Mouse (Mus musculus) liver, postnatal 0 days (tissue): ENCODE results near the gene Ap3d1. TPM values are rescaled to one million over a fixed set of nuclear protein-coding genes. Genes with fewer than 3 reads are reported as not detected.
A peak's percentile ranks its signal among the peaks of the same experiment; 100 is the strongest.

Experiments
- ATAC-seq: fragments of 200-750 bp; cut with Nextera tagmentation; 2 replicates; pipeline ENCODE4 v1.8.0; 2017; ENCODE audit warnings: mild to moderate bottlenecking, moderate library complexity
- DNase-seq: peaks from one replicate; pipeline ENCODE4 v3.0.0-alpha.2; 2016
- H3K27ac ChIP-seq: fragments of 300-500 bp; sonication (generic); 2 replicates; pipeline ENCODE4 v1.5.1; 2014; ENCODE audit warnings: antibody characterized with exemption, moderate library complexity, mild to moderate bottlenecking, low read depth
- H3K27me3 ChIP-seq: fragments of 300-500 bp; sonication (generic); 2 replicates; pipeline ENCODE4 v1.6.1; 2014; ENCODE audit warnings: low read length, control low read depth, mixed read lengths; ENCODE audit not compliant: insufficient read depth
- H3K36me3 ChIP-seq: fragments of 300-500 bp; sonication (generic); replicated peaks from 2 replicates; pipeline ENCODE4 v1.6.1; 2014; ENCODE audit warnings: mild to moderate bottlenecking, control low read depth, low read length, moderate library complexity, mixed read lengths; ENCODE audit not compliant: insufficient read depth
- H3K4me1 ChIP-seq: fragments of 300-500 bp; sonication (generic); 2 replicates; pipeline ENCODE4 v1.6.1; 2014; ENCODE audit warnings: antibody characterized with exemption, mild to moderate bottlenecking, control low read depth; ENCODE audit not compliant: insufficient read depth
- H3K4me2 ChIP-seq: fragments of 300-500 bp; sonication (generic); 2 replicates; pipeline ENCODE4 v1.6.1; 2014; ENCODE audit warnings: low read depth, mild to moderate bottlenecking, low read length, moderate library complexity, mixed read lengths
- H3K4me3 ChIP-seq: fragments of 300-500 bp; sonication (generic); 2 replicates; pipeline ENCODE4 v1.5.1; 2014; ENCODE audit warnings: low read depth, low read length
- H3K9ac ChIP-seq: fragments of 300-500 bp; sonication (generic); replicated peaks from 2 replicates; pipeline ENCODE4 v1.6.1; 2014; ENCODE audit warnings: mild to moderate bottlenecking, moderate library complexity
- H3K9me3 ChIP-seq: fragments of 300-500 bp; sonication (generic); 2 replicates; pipeline ENCODE4 v1.6.1; 2016; ENCODE audit warnings: mild to moderate bottlenecking, control low read depth, low read length, mixed read lengths
- CTCF ChIP-seq: sonication (generic); IDR thresholded peaks from 2 replicates; pipeline ENCODE4 v1.5.1; 2016; ENCODE audit warnings: antibody characterized with exemption, low read depth
- EP300 ChIP-seq: IDR thresholded peaks from 2 replicates; pipeline ENCODE4 v1.6.1; 2016; ENCODE audit warnings: antibody characterized with exemption, low read depth, mild to moderate bottlenecking
- WGBS: fragments of 180-500 bp; shearing (Covaris S2); extraction: QIAGEN DNeasy Blood & Tissue Kit; methylation state at CpG from one replicate; pipeline ENCODE4 v1.1.7; 2014; ENCODE audit not compliant: insufficient replicate concordance; 5-methylcytosine and 5-hydroxymethylcytosine counted together
- polyA plus RNA-seq: library from polyadenylated mRNA; unstranded; fragments of >200 nt; fragmentation: Nextera tagmentation; extraction: Ambion mirVana; gene quantifications from 2 replicates; pipeline ENCODE4 v1.2.1, GENCODE M21; 2015

Gene Ap3d1
- polyA plus RNA-seq, 1 experiment from 2014 or later, result 19.0 TPM

DNA sequence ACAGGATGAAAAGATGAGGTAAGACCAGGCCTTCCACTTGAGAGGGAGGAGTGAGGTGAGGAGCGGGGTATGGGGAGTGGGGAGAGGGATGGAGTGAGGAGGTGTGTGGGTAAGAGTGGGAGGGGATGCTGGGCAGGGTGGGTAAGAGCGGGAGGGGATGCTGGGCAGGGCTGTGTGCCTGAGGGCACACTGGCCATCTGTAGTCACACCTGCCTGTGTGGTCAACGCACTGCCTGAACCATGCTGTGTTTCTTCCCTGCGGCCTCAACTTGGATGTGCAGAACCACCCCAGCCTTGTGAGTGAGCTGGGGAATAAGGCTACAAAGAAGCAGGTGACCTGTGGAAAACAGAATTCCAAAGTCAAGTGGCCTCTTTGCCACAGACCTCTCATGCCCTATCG is 37.6 kb downstream of the Ap3d1 start:
- DNase-seq, result no peak
- H3K9ac ChIP-seq, result no peak overlapping the region
- 94% methylated on average over 5 of the region's 5 CpGs for WGBS
- no peak overlapping the region for H3K27ac ChIP-seq
- peaks cover 34% of the 10 kb centered on the region for H3K4me1 ChIP-seq
- peaks cover 35% of the 10 kb centered on the region for H3K36me3 ChIP-seq
- ATAC-seq, result no peak
- no peak overlapping the region for H3K4me2 ChIP-seq
- no peak overlapping the region for H3K4me3 ChIP-seq
- no peaks in the 10 kb centered on the region for H3K27me3 ChIP-seq
- TF ChIP-seq EP300, result no peak
- TF ChIP-seq CTCF, result no peak
- H3K9me3 ChIP-seq, result no peaks in the 10 kb centered on the region

DNA sequence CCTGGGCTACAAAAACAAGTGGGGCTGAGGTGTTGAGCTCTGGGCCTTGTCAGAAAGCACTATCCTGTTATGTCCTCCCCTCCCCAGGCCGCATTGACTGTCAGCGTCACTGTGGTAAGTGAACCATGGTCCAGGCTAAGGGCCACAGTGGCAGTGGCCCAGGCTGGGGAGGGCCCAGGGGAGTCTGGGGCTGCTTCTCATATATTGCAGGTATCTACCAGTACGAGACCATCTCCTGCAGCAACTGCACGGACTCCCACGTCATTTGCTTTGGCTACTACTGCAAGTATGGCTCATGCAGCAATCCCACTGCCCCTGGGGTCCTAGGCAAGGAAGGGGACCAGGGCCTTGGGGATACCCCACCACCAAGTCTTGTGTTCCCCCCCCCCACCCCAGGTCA is 38.4 kb downstream of the Ap3d1 start:
- no peaks in the 10 kb centered on the region for H3K27me3 ChIP-seq
- H3K36me3 ChIP-seq, result peaks cover 27% of the 10 kb centered on the region
- peak overlapping the region; percentile 92 for H3K4me2 ChIP-seq
- no peak overlapping the region; the same call in 1 of the 2 replicates for H3K27ac ChIP-seq
- peaks cover 41% of the 10 kb centered on the region for H3K4me1 ChIP-seq
- H3K9me3 ChIP-seq, result no peaks in the 10 kb centered on the region
- peak overlapping the region; percentile 80 for H3K9ac ChIP-seq
- WGBS, result 88% methylated on average over 5 of the region's 5 CpGs
- ATAC-seq, result no peak
- DNase-seq, result no peak
- TF ChIP-seq CTCF (no peak), EP300 (no peak)
- H3K4me3 ChIP-seq, result peak overlapping the region; percentile 64

DNA sequence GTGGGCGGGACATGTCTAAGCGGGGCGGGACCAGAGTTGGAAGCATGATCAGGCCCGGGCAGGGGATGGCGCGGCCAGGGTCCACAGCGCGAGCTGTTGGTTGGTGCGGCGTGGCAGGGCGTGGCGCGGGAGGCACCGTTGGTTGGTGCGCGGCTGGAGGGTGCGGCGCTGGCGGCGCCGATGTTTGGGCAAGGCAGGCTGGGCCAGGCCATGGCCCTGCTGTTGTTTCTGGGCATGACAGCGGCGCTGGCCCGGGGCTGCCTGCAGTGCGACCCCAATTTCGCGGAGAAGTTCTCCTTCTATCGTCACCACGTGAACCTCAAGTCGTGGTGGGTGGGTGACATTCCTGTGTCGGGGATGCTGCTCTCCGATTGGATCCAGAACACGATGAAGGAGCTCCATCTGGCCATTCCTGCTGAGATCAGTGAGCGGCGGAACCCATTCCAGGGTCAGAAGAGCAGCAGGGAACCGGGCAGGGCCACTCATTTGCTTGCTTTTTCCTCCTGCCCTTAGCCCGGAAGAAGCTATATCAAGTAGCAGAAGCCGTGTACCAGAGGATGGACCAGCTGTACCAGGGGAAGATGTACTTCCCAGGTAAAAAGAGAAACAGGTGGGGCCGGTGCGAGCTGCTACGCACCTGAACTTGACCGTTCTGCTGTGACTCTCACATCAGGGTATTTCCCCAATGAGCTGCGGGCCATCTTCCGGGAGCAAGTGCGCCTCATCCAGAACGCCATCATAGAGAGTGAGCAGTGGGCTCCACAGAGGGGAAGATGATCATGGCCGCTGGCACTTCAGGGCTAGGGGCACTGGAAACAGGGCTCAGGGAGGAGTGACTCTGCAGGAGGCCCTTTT is 39.3 kb downstream of the Ap3d1 start:
- Histone ChIP-seq H3K27ac (peak overlapping the region; percentile 96), H3K9me3 (no peaks in the 10 kb centered on the region), H3K36me3 (peaks cover 18% of the 10 kb centered on the region), H3K4me2 (peak overlapping the region; percentile 92), H3K4me1 (peaks cover 50% of the 10 kb centered on the region), H3K9ac (peak overlapping the region; percentile 80), H3K27me3 (no peaks in the 10 kb centered on the region), H3K4me3 (peak overlapping the region; percentile 64)
- DNase-seq, result peak; percentile 97
- 0 out of 2 replicates have a peak, but pooled peaks have one; percentile 15 for TF ChIP-seq CTCF
- TF ChIP-seq EP300, result no peak
- 3% methylated on average over 38 of the region's 47 CpGs for WGBS
- ATAC-seq, result peak; percentile 82

DNA sequence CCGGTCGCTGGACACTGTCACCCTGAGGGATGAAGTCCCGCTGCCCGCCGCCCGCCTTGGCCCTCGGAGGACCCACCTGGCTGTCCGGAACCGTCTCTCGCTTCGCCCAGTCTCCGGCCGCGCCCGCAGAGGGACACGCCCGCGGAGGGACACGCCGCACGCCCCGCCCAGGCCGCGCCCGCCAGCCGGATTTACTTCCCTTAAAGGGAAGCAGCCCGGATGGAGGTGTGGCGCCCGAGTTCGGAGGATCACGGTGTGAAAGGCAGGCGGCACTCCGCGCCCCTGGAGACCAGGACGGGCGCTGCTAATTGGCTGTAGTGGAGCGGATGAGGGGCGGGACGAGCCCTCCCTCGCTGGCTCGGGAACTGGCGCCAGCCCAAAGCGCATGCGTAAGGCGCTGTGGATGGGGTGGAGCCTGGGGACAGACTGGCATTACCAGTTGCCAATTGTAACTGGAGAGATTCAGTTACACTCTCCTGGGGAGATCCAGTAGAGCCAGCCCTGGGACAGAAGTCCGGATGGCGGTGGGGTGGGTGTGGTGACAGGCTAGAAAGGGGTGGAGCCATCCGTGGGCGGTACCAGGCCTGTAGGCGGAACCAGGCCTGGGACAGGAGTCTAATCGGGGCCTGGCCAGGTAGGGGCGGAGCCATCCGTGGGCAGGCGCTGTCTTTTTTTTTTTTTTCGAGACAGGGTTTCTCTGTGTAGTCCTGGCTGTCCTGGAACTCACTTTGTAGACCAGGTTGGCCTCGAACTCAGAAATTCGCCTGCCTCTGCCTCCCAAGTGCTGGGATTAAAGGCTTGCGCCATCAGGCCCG is 40.1 kb downstream of the Ap3d1 start, which contains the start of the genes Mob3a and Izumo4:
Gene Mob3a, minus strand, starts transcription at position 257 of the 815 bp plus-strand sequence.
Gene Izumo4, plus strand, starts transcription at position 464 of the 815 bp plus-strand sequence.
- peak; percentile 40; the same call in 1 of the 2 replicates for TF ChIP-seq EP300
- no peak for TF ChIP-seq CTCF
- Histone ChIP-seq H3K9ac (peak within 1 kb of the TSS; percentile 80), H3K4me2 (peak within 1 kb of the TSS; percentile 92), H3K4me3 (peak within 1 kb of the TSS; percentile 64), H3K9me3 (no peaks in the 10 kb centered on the region), H3K4me1 (peaks cover 57% of the 10 kb centered on the region), H3K36me3 (peaks cover 10% of the 10 kb centered on the region), H3K27me3 (no peaks in the 10 kb centered on the region), H3K27ac (peak within 1 kb of the TSS; percentile 96)
- under 1% methylated on average over 59 of the region's 59 CpGs for WGBS
- peak; percentile 99 for DNase-seq
- peak; percentile 85 for ATAC-seq

DNA sequence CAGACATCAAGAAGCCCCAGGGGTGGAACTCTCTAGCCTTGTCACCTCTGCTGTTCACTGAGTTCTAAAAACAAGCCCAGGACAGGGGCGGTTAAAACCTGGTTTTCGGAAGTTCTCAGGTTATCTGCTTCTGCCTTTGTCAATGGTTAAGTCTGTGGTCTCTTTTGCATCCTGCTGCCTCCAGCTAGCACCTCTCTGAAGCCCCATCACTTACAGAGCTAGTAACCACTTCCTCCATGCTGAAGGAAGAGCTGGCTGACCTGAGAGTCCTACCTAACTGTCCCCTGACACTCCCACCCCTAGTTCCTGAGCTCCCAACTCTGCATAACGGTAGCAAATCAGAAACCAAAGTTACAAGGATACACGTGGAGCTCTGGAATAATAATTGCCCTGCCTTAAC is 41.3 kb downstream of the Ap3d1 start:
- Histone ChIP-seq H3K4me1 (peaks cover 69% of the 10 kb centered on the region), H3K27me3 (no peaks in the 10 kb centered on the region)

More for the DNA sequence above, 41.3 kb downstream of the Ap3d1 start:
- DNase-seq, result no peak
- ATAC-seq, result no peak
- Histone ChIP-seq H3K9me3 (no peaks in the 10 kb centered on the region), H3K4me2 (peak overlapping the region; percentile 92), H3K36me3 (peaks cover 4% of the 10 kb centered on the region; the same call in 1 of the 2 replicates), H3K4me3 (peak overlapping the region; percentile 64), H3K9ac (peak overlapping the region; percentile 80), H3K27ac (peak overlapping the region; percentile 96)
- no peak for TF ChIP-seq CTCF
- TF ChIP-seq EP300, result no peak
- 15% methylated on average over 4 of the region's 4 CpGs for WGBS
